Mouse (Mus musculus): ENCODE data around the gene Ddr1. TPM values are rescaled to one million over a fixed set of nuclear protein-coding genes. Genes with fewer than 3 reads are reported as not detected.

Gene Ddr1
- total RNA-seq, 2 experiments from 2014 or later = 51.9 to 55.4 TPM

DNA sequence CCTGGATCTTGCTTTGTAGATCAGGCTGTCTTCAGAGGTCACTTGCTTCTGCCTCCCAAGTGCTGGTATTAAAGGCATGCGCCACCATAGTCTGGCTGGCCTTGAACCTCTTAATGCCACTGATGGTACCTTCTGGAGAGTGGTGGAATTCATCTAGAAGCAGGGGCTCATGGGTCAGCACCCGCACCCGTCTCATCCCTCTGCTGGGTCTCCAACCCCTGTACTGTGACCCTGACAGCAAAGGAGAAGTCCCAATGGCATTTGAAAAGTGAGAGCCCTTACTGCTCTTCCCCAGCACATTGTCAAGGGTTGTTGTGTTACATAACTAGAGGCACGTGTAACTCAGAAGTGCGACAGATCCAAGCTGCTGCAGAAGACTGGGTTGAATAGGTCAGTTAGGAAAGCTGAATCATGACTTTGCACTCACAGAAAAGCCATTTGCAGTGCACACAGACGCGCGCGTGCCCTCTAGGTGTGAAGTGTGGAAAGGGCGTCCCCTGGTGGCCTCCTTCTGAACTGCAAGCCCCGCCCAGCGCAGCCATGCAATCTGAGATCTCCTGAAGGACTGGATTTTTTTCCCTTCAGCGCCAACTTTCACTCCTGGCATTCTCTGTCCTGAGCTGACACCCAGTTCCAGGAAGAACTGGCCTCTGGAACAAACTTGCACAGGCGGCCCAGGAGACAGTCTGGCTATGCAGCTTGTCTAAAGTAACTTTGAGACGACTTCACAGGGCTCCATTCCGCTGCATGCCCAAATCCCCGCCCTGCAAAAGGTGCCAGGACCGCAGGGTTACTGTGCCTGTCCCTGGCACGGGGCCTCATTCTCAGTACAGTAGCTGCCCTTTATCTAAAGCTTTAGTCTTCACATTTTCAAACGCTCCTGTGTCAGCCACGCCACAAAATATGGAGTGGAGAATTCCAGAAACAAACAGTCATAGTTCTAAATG lies 21.1 kb upstream of the Ddr1 start:
- intact Hi-C loops (cut with DNase I) = loop anchor here (1.0 kb wide), 1 partner anchor 90 kb away; no protein-coding TSS in a partner anchor
- peak; percentile 89 for DNase-seq (ENCODE audit: low spot score in 2 of 2)

DNA sequence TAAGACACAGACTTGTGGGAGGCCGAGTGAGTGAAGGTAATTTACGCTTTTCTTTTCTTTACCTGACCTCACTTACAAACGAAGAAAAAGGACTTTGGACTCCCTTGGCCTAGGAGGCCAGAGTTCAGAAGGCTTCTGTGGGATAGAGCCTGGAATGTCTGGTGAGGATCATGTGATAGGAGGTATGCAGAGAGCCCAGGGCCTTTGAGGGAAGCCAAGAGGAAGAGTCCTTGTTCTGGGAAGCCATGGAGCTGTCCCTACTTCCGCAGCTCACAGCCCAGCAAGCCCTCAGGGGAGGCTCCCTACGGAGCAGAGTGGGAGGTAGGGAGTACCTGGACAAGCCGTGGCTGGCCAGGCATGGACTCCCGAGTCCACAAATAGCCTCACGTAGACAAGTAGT lies 17.3 kb upstream of the Ddr1 start:
- no peak for DNase-seq (ENCODE audit: low spot score in 2 of 2)
- intact Hi-C loops (cut with DNase I) = no loop called here

DNA sequence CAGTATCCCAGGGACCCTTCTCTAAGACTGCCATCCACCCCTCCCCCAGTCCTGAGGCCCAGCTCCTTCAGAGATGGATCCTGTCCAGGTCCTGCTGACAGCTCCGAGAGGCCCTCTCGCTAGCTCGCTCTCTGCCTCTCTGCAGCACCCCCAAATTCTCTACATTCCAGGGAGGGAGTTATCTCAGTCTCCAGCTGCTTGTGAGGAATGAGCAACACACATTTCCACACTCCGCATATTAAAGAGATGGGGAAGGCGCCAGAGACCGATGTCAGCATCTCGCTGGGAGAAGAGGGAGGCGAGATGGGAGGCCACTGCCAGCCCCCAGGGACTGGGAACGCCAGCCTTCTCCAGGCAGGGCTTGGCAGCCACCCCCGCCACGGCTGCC lies 15.9 kb upstream of the Ddr1 start:
- peak in 1 of 2 experiments; percentile 83 for DNase-seq (ENCODE audit: low spot score in 2 of 2)
- intact Hi-C loops (cut with DNase I) = no loop called here

DNA sequence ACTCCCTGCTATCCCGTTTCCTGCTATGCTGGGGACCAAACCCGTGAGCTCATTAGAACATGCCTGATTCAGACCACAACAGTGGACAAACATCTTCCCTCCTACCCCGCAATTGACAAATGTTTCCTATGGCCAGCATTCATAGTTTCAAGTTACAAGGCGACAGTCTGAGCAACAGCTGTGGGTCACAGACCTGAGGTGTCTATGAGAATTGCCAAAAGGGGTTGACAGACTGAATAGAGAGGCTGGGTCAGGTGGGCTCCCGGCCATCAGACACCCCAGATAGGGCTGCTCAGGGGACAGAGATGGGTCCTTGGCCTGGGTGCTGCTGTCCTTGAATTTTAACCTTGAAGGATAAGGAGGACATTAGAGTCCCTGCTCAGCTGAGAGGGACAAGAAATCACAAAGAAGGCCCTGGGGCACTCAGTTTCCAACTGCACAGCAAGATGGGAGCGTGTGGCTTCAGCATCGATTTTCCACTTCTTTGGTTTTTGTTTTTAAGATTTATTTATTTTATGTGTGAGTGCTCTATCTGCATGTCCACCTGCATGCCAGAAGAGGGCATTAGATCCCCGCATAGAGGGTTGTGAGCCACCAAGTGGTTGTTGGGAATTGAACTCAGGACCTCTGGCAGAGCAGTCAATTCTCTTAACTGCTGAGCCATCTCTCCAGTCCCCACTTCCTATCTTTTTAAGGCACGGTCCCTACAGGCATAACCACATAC lies 15.4 kb upstream of the Ddr1 start:
- no peak for DNase-seq (ENCODE audit: low spot score in 2 of 2)

DNA sequence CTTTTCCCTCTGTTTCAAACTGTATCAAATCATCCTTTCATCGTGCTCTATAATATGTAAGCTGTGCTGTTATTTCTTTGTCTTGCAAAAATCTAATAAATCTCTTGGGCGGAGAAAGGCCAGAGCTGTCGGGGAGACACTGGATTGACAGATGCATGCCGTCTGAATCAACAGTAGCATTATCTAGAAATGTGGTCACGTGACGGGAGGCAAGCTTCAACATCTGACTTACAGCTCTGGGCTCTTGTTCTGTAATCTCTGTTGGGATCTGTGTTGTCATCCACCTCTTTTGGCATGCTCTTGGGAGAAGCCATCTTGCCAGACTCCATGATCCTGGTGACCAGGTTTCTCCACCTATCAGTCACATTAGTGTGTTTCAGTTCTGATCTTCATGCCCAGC lies 12.7 kb upstream of the Ddr1 start:
- intact Hi-C loops (cut with DNase I) = no loop called here
- no peak for DNase-seq (ENCODE audit: low spot score in 2 of 2)

More for the DNA sequence above, 15.4 kb upstream of the Ddr1 start:
- intact Hi-C loops (cut with DNase I) = no loop called here

- intact Hi-C loops (cut with DNase I) = no loop called here
Observed at GRCm38 (mm10) chr17:35716114-35716513, 11.7 kb upstream of the Ddr1 start.

DNA sequence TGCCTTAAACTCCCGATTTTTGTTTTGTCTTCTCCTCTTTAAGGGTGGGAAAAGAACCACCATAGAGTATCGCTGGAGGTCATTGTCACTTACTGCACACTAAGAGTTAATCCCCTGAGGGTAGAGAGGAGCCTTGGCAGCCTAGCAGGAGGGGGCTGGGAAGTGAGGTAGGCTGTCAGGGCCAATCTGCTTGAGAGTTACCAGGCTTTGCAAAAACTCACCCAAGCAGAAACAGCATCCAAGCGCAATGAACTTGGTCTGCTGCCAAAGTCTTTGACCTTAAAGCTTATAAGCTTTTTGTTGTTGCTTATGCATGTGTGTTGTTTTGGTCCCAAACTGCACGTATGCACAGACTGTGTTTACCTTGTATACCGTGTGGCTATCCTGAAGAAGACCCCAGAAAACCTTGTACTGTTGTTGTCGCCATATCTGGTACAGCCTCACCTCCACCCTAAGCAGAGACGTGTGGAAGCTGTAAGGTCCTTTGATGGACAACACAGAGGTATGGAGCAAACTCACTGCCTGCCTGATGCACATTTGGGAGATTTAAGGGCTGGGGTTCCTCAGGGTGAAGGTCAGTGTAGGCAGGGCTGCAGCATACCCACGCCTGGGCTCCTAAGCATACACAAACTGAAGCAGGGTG lies 6.4 kb upstream of the Ddr1 start:
- no peak for DNase-seq (ENCODE audit: low spot score in 2 of 2)
- intact Hi-C loops (cut with DNase I) = no loop called here

More at GRCm38 (mm10) chr17:35716114-35716513, 11.7 kb upstream of the Ddr1 start:
- no peak for DNase-seq (ENCODE audit: low spot score in 2 of 2)

GRCm38 (mm10) chr17:35708611-35709010 lies 4.2 kb upstream of the Ddr1 start:
- intact Hi-C loops (cut with DNase I) = no loop called here
- no peak for DNase-seq (ENCODE audit: low spot score in 2 of 2)

DNA sequence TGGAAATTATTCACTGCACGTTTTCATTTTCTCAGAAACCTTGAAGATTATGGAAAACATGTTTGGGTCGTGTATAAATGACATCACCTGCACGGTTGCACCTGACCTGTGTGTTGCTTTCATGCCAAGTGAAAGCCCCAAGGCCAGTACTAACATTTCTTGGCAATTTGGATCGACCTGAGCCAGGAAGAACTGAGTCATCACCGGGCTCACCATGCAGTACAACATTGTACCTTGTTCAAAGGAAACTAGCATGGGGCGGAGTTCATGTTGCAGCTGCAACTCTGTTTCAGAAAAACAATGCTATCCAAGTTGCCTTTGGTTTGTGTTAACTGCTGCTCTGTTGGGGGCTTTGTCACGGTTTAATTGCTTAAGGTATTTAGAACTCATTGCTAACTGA lies 3.5 kb upstream of the Ddr1 start:
- intact Hi-C loops (cut with DNase I) = no loop called here
- no peak for DNase-seq (ENCODE audit: low spot score in 2 of 2)

DNA sequence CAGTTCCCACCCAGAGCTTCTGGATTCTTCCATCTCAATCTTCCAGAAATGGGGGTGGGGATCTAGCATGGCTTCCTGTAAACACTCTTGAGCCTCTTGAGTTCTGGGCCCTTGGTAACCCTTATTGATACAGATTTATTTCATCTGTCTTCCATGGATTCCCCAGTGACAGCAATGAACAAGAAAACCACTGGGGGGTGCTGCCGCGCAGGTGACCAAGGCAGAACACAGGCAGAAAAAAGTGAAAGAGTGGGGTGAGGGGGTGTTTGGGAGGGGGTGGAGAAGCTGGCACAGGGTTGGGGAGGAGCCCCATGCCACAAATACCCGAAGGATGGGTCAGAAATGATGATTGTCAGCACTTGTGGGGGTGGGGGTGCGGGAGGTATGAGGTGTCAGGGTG lies 1.4 kb upstream of the Ddr1 start:
- intact Hi-C loops (cut with DNase I) = no loop called here
- no peak for DNase-seq (ENCODE audit: low spot score in 2 of 2)

- no peak for DNase-seq (ENCODE audit: low spot score in 2 of 2)
- intact Hi-C loops (cut with DNase I) = no loop called here
Observed at GRCm38 (mm10) chr17:35703751-35704271, 610 bp downstream of the Ddr1 start.

DNA sequence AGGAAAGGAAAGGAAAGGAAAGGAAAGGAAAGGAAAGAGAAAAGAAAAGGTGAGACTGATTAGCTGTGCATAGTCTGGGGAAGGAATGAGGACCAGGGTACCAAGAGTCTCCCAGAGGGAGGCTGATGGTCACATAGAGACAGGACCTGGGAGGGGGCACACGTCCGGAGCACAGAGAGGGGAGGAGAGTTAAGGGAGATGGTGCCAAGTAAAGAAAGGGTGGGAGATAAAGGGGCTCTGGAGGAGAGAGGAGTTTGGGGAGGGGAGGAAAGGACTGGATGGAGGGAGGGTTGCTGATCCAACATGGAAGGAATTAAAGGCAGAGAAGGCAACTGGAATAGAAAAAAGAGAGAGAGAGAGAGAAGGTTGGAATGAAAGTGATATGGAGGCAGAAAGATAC lies 1.4 kb downstream of the Ddr1 start:
- no peak for DNase-seq (ENCODE audit: low spot score in 2 of 2)
- intact Hi-C loops (cut with DNase I) = no loop called here

DNA sequence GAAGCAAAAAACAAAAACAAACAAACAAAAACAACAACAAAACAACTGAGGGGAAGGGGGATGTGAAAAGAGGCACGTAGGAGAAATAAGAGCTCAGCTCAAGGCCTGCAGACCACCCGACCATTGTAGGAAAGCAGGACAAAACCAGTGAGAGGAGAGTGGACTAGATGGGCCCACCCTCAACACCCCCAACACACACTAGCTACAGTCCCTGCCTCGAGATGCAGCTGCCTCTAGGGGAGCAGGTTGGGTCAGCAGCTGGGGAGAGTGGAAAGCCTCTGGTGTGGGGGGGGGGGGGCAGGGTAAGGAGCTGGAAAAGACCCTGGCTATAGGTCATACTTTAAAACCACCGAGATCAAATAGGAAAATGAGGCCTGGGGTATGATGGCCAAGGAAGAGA lies 1.8 kb downstream of the Ddr1 start:
- intact Hi-C loops (cut with DNase I) = no loop called here
- DNase-seq (ENCODE audit: low spot score in 2 of 2) = no peak

DNA sequence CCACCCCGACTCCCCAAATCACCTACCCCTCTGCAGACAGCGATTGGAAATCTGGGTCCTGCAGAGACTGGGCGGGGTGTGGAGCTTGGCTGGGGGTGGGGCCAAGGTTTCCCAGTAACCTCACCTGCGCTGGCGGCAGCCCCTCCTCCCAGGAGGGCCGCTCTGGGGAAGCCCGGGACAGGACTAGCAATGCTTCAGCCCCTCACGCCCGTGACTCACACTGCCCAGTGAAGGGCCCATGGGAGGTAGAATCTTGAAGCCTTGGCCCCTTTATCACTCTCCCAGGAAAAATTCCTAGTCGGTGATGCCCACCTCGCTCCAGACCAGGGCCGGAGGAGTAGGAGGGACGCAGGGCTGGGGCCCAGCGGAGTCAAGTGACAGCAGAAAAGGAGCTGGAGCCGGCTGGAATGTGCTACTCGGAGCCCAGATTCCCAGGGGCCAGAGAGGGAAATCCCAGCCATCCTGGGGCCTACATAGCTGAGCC lies 2.4 kb downstream of the Ddr1 start:
- intact Hi-C loops (cut with DNase I) = no loop called here
- DNase-seq (ENCODE audit: low spot score in 2 of 2) = no peak

GRCm38 (mm10) chr17:35701203-35701977 lies 3.0 kb downstream of the Ddr1 start:
- intact Hi-C loops (cut with DNase I) = no loop called here
- DNase-seq (ENCODE audit: low spot score in 2 of 2) = no peak

- intact Hi-C loops (cut with DNase I) = no loop called here
- DNase-seq (ENCODE audit: low spot score in 2 of 2) = peak; percentile 78 to 82
Observed at GRCm38 (mm10) chr17:35700371-35700961, 4.0 kb downstream of the Ddr1 start.

- peak; percentile 56 to 68 for DNase-seq (ENCODE audit: low spot score in 2 of 2)
- intact Hi-C loops (cut with DNase I) = no loop called here
Observed at GRCm38 (mm10) chr17:35699919-35700318, 4.5 kb downstream of the Ddr1 start.

- intact Hi-C loops (cut with DNase I) = no loop called here
- no peak for DNase-seq (ENCODE audit: low spot score in 2 of 2)
Observed at GRCm38 (mm10) chr17:35698501-35698883, 5.9 kb downstream of the Ddr1 start.

Data from left cerebral cortex, postnatal 25 days (tissue).